Mouse (Mus musculus): Measurements from ENCODE around the gene Yeats4. TPM values are rescaled to one million over a fixed set of nuclear protein-coding genes. Genes with fewer than 3 reads are reported as not detected.
A peak's percentile ranks its signal among the peaks of the same experiment; 100 is the strongest.

The Yeats4 gene
- polyA plus RNA-seq, 1 experiment from 2014 or later: 148 TPM

DNA sequence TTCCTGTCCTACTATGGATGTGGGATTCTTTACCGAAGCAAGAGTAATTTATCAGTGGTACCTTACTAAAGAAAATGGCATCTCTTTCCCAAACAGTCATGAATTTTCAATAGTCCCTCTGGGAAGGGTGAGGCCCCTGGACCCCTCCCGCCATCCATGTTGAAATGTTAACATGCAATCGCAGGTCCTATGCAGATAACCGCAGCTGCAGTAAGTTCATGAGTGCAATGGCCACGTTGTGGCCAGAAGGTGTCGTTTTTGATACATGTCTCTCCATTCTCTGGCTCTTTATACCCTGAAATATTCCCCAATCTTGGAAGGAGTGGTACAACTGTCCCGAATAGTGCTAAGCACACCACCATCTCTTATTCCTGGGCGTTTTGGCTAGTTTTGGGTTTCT, 787 bp upstream of the Yeats4 start:
- ATAC-seq (replicated peaks; ENCODE audit: insufficient number of reproducible peaks, low FRiP score, low TSS enrichment, low read depth) (no peak), DNase-seq (ENCODE audit: low spot score) (peak; percentile 25)
- Histone ChIP-seq H3K4me1 (ENCODE audit: control insufficient read depth, insufficient read depth, low read length) (no peaks in the 10 kb centered on the region), H3K9me3 (replicated peaks; ENCODE audit: control insufficient read depth, low read length) (no peaks in the 10 kb centered on the region), H3K27me3 (ENCODE audit: control insufficient read depth, insufficient read depth, low read length) (no peaks in the 10 kb centered on the region), H3K36me3 (replicated peaks; ENCODE audit: control insufficient read depth, insufficient read depth, low read depth, low read length) (peaks cover 11% of the 10 kb centered on the region; the same call in 1 of the 2 replicates), H3K4me3 (ENCODE audit: low read depth, low read length) (peak overlapping the region; percentile 78), H3K9ac (replicated peaks; ENCODE audit: low read length) (peak overlapping the region; percentile 96), H3K4me2 (ENCODE audit: low read depth, low read length) (peak overlapping the region; percentile 34), H3K27ac (replicated peaks; ENCODE audit: low read depth, low read length) (no peak overlapping the region)
- 52% methylated on average over 8 of the region's 8 CpGs for WGBS

DNA sequence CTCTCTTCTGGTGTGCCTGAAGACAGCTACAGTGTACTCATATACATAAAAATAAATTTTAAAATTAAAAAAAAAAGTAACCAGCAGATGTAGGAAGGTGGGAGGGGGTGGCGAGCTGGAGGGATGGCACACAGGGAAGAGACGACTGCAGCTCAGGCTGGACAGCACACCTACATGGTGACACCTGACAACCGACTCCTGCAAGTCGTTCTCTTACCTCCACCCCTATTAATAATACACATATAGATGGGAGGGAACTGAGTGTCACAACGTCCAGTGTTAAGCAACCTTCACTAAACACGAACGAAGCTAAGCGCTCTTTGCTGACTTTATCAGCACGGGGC, 577 bp downstream of the Yeats4 start:
- Histone ChIP-seq H3K4me3 (ENCODE audit: low read depth, low read length) (peak overlapping the region; percentile 78), H3K9me3 (replicated peaks; ENCODE audit: control insufficient read depth, low read length) (no peaks in the 10 kb centered on the region), H3K27me3 (ENCODE audit: control insufficient read depth, insufficient read depth, low read length) (no peaks in the 10 kb centered on the region), H3K27ac (replicated peaks; ENCODE audit: low read depth, low read length) (peak overlapping the region; percentile 96; the same call in 1 of the 2 replicates), H3K4me2 (ENCODE audit: low read depth, low read length) (peak overlapping the region; percentile 75), H3K4me1 (ENCODE audit: control insufficient read depth, insufficient read depth, low read length) (no peaks in the 10 kb centered on the region), H3K9ac (replicated peaks; ENCODE audit: low read length) (peak overlapping the region; percentile 96), H3K36me3 (replicated peaks; ENCODE audit: control insufficient read depth, insufficient read depth, low read depth, low read length) (peaks cover 13% of the 10 kb centered on the region; the same call in 1 of the 2 replicates)
- peak; percentile 29; the same call in 1 of the 2 replicates for ATAC-seq (replicated peaks; ENCODE audit: insufficient number of reproducible peaks, low FRiP score, low TSS enrichment, low read depth)
- WGBS: 0% methylated on average over 9 of the region's 9 CpGs
- no peak for DNase-seq (ENCODE audit: low spot score)

DNA sequence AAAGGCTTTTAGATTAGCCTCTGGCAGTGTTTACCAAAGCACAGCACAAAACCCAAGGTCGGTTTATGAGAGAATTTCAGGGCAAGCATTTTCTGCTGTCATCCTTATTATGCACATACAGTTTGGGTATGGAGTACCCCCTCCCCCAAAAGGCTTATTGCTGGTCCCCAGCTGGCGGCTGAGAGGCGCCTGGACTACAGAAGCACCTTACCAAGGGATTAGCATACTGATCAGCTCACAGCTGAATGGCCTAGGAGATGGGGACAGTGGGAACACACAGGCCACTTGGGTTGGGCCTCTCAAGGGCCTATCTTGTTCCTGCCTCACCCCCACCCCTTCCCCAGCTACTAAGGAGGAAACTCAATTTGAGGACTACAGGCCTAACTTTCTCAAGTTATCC, 1.5 kb downstream of the Yeats4 start:
- DNase-seq (ENCODE audit: low spot score) (no peak), ATAC-seq (replicated peaks; ENCODE audit: insufficient number of reproducible peaks, low FRiP score, low TSS enrichment, low read depth) (no peak)
- 65% methylated on average over 3 of the region's 3 CpGs for WGBS
- Histone ChIP-seq H3K4me3 (ENCODE audit: low read depth, low read length) (no peak overlapping the region), H3K36me3 (replicated peaks; ENCODE audit: control insufficient read depth, insufficient read depth, low read depth, low read length) (peaks cover 20% of the 10 kb centered on the region), H3K27ac (replicated peaks; ENCODE audit: low read depth, low read length) (no peak overlapping the region), H3K4me2 (ENCODE audit: low read depth, low read length) (no peak overlapping the region; the same call in 1 of the 2 replicates), H3K9ac (replicated peaks; ENCODE audit: low read length) (no peak overlapping the region), H3K9me3 (replicated peaks; ENCODE audit: control insufficient read depth, low read length) (no peaks in the 10 kb centered on the region), H3K27me3 (ENCODE audit: control insufficient read depth, insufficient read depth, low read length) (no peaks in the 10 kb centered on the region), H3K4me1 (ENCODE audit: control insufficient read depth, insufficient read depth, low read length) (no peaks in the 10 kb centered on the region)

DNA sequence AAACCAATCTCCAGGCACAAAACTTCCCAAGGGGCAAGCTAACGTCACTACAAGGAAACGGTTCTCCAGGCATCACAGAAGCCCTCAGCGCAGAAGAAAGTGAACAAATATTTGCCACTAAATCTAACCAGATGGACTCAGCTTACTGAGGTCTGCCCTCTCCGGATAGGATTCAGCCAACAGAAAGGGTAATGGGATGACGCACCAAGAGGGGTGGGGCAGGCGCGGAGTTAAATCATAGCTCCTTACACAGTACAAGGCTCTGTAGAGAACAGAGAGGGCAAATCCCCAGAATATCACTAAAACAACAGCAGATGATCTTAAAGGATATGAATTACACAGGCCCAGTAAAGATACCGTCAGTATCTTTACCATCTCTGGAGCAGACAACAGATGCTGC, 6.0 kb downstream of the Yeats4 start:
- Histone ChIP-seq H3K27ac (replicated peaks; ENCODE audit: low read depth, low read length) (no peak overlapping the region), H3K27me3 (ENCODE audit: control insufficient read depth, insufficient read depth, low read length) (no peaks in the 10 kb centered on the region), H3K9ac (replicated peaks; ENCODE audit: low read length) (no peak overlapping the region), H3K4me3 (ENCODE audit: low read depth, low read length) (no peak overlapping the region), H3K36me3 (replicated peaks; ENCODE audit: control insufficient read depth, insufficient read depth, low read depth, low read length) (peaks cover 34% of the 10 kb centered on the region), H3K4me1 (ENCODE audit: control insufficient read depth, insufficient read depth, low read length) (no peaks in the 10 kb centered on the region), H3K9me3 (replicated peaks; ENCODE audit: control insufficient read depth, low read length) (no peaks in the 10 kb centered on the region), H3K4me2 (ENCODE audit: low read depth, low read length) (no peak overlapping the region)
- DNase-seq (ENCODE audit: low spot score): no peak
- ATAC-seq (replicated peaks; ENCODE audit: insufficient number of reproducible peaks, low FRiP score, low TSS enrichment, low read depth): no peak
- 96% methylated on average over 8 of the region's 8 CpGs for WGBS

DNA sequence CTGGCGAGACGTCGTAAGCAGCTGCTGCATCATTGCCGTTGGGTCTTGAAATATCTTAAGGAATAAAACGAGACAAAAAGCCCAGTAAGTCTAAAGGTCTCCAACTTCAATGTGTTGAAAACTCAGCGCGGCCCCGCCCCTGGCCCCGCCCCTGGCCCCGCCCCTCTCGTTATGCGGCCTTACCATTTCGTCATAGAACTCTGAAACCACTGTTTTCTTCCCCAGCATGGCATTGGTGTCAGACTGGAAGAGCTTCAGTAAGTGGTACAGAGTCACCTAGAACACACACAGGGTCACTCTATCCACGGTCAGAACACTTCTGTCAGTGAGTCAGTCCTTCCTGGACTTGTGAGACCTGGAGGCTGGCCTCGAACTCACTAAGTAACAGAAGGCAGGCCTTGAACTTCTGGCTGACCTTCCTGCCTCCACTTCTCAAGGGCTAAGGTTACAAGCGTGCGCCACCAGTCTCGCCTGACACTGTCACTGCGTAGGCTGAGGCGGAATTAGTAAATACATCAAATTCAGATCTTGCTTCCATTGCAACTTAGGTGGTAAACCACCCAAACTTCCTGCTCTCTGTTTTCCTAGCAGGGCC, 7.0 kb downstream of the Yeats4 start:
- DNase-seq (ENCODE audit: low spot score) (no peak), ATAC-seq (replicated peaks; ENCODE audit: insufficient number of reproducible peaks, low FRiP score, low TSS enrichment, low read depth) (no peak)
- no peaks in the 10 kb centered on the region for H3K9me3 ChIP-seq (replicated peaks; ENCODE audit: control insufficient read depth, low read length)
- no peaks in the 10 kb centered on the region for H3K27me3 ChIP-seq (ENCODE audit: control insufficient read depth, insufficient read depth, low read length)
- no peak overlapping the region for H3K27ac ChIP-seq (replicated peaks; ENCODE audit: low read depth, low read length)
- no peak overlapping the region for H3K9ac ChIP-seq (replicated peaks; ENCODE audit: low read length)
- H3K36me3 ChIP-seq (replicated peaks; ENCODE audit: control insufficient read depth, insufficient read depth, low read depth, low read length): peaks cover 33% of the 10 kb centered on the region
- no peak overlapping the region for H3K4me3 ChIP-seq (ENCODE audit: low read depth, low read length)
- no peaks in the 10 kb centered on the region for H3K4me1 ChIP-seq (ENCODE audit: control insufficient read depth, insufficient read depth, low read length)
- 83% methylated on average over 20 of the region's 20 CpGs for WGBS
- no peak overlapping the region for H3K4me2 ChIP-seq (ENCODE audit: low read depth, low read length)

DNA sequence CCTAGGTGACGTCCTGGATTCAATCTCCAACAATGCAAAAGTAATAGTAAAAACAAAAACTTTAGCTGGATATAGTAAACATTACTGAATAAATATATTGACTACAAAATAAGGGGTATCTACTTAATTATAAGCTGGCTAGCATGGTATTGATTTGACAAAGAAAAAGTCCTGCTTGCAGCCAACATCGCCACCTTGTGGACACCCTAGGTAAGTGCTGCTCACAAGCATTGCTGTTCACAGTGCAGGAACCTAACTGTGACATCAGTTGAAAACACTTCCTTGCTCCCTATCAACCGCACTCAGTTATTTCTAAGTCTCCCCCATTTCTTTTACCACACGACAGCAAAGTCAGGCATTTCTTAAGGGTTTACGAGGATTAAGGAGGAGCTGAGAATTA, 7.5 kb downstream of the Yeats4 start:
- Histone ChIP-seq H3K9me3 (replicated peaks; ENCODE audit: control insufficient read depth, low read length) (no peaks in the 10 kb centered on the region), H3K9ac (replicated peaks; ENCODE audit: low read length) (no peak overlapping the region), H3K4me1 (ENCODE audit: control insufficient read depth, insufficient read depth, low read length) (no peaks in the 10 kb centered on the region), H3K36me3 (replicated peaks; ENCODE audit: control insufficient read depth, insufficient read depth, low read depth, low read length) (peaks cover 28% of the 10 kb centered on the region), H3K4me2 (ENCODE audit: low read depth, low read length) (no peak overlapping the region), H3K4me3 (ENCODE audit: low read depth, low read length) (no peak overlapping the region), H3K27me3 (ENCODE audit: control insufficient read depth, insufficient read depth, low read length) (no peaks in the 10 kb centered on the region), H3K27ac (replicated peaks; ENCODE audit: low read depth, low read length) (no peak overlapping the region)
- ATAC-seq (replicated peaks; ENCODE audit: insufficient number of reproducible peaks, low FRiP score, low TSS enrichment, low read depth) (no peak), DNase-seq (ENCODE audit: low spot score) (peak; percentile 61)
- 68% methylated on average over 5 of the region's 5 CpGs for WGBS

DNA sequence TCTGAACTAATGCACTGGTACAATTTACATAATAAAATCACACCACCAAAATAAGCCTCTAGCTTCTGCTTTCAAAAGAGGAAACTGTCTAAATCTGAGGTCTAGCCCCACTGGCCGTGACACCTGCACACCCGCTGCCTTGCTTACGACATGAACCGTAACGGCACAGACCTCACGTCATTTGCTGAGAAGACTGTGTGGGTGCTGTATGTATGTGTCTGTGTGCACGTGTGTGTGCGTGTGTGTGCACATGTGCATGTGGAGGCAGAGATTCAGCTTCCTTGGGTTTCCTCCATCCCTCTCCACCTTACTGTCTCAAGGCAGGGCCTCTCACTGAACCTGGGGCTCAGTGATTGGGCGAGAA, 8.2 kb downstream of the Yeats4 start:
- no peaks in the 10 kb centered on the region for H3K4me1 ChIP-seq (ENCODE audit: control insufficient read depth, insufficient read depth, low read length)
- H3K9ac ChIP-seq (replicated peaks; ENCODE audit: low read length): no peak overlapping the region
- no peak for ATAC-seq (replicated peaks; ENCODE audit: insufficient number of reproducible peaks, low FRiP score, low TSS enrichment, low read depth)
- DNase-seq (ENCODE audit: low spot score): no peak
- H3K4me3 ChIP-seq (ENCODE audit: low read depth, low read length): no peak overlapping the region
- H3K27me3 ChIP-seq (ENCODE audit: control insufficient read depth, insufficient read depth, low read length): no peaks in the 10 kb centered on the region
- H3K4me2 ChIP-seq (ENCODE audit: low read depth, low read length): no peak overlapping the region
- 97% methylated on average over 9 of the region's 9 CpGs for WGBS
- peaks cover 26% of the 10 kb centered on the region for H3K36me3 ChIP-seq (replicated peaks; ENCODE audit: control insufficient read depth, insufficient read depth, low read depth, low read length)
- H3K27ac ChIP-seq (replicated peaks; ENCODE audit: low read depth, low read length): no peak overlapping the region
- no peaks in the 10 kb centered on the region for H3K9me3 ChIP-seq (replicated peaks; ENCODE audit: control insufficient read depth, low read length)

DNA sequence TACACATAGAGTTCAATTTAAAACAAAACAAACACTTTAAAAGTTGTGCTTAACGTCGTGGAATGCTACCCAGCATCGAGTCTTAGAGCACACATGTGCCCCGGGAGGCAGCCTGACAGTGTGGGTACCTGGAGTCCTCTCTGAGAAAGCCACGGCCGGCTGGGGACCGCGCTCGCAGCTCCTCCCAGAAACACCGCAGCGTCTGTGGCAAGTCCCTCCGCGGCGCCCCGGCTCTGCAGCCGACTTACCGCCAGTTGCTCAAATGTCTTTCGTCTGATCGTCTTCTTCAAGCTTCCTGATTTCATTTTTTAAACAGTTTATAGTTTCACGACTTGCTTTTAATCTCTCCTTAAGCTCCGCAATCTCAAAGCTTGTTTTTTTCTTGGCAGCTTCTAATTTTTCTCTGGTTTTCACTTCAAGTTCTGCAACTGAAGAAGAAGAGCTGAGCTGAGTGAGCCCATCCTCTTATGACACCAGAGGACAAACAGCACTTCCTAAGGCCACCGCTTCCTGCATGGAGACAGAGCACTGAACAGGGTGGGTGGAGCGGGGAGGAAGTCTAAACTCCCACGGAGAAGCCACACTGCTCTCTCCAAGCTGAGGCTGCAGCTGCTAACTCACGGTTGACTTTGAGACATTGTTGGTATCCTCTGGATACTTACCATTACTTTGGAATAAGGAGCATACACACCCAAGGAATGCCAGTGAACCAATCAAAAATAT, 8.7 kb downstream of the Yeats4 start:
- Histone ChIP-seq H3K27me3 (ENCODE audit: control insufficient read depth, insufficient read depth, low read length) (no peaks in the 10 kb centered on the region), H3K4me2 (ENCODE audit: low read depth, low read length) (no peak overlapping the region), H3K9ac (replicated peaks; ENCODE audit: low read length) (no peak overlapping the region), H3K4me3 (ENCODE audit: low read depth, low read length) (no peak overlapping the region), H3K4me1 (ENCODE audit: control insufficient read depth, insufficient read depth, low read length) (no peaks in the 10 kb centered on the region), H3K27ac (replicated peaks; ENCODE audit: low read depth, low read length) (no peak overlapping the region), H3K9me3 (replicated peaks; ENCODE audit: control insufficient read depth, low read length) (no peaks in the 10 kb centered on the region), H3K36me3 (replicated peaks; ENCODE audit: control insufficient read depth, insufficient read depth, low read depth, low read length) (peaks cover 25% of the 10 kb centered on the region)
- DNase-seq (ENCODE audit: low spot score) (no peak), ATAC-seq (replicated peaks; ENCODE audit: insufficient number of reproducible peaks, low FRiP score, low TSS enrichment, low read depth) (no peak)
- 95% methylated on average over 25 of the region's 25 CpGs for WGBS

All from embryonic facial prominence, embryonic 11.5 days (tissue).